Mouse (Mus musculus): ENCODE measurements at regions not wholly inside any gene's neighbourhood (a gene's known extent, or its start where the extent isn't known, plus 50 kb on each side); places are given as distances from the start of the nearest gene placed in this dataset.

GRCm38 (mm10) chr8:57401661-57402060 is 54.1 kb upstream of the Scrg1 start:
- no peak overlapping the region for H3K27ac ChIP-seq (ENCODE audit: low read depth, low read length)
- no peak for TF ChIP-seq CTCF (IDR thresholded peaks at IDR 0.05)
- ATAC-seq (ENCODE audit: low FRiP score) (no peak), DNase-seq (ENCODE audit: low spot score) (no peak)
- 32% methylated on average over 1 of the region's 1 CpGs for WGBS
- no peak overlapping the region for H3K4me2 ChIP-seq (ENCODE audit: low read depth, low read length, poor library complexity, severe bottlenecking)
- no peak overlapping the region for H3K4me3 ChIP-seq (ENCODE audit: low read depth, low read length)
- no peaks in the 10 kb centered on the region for H3K27me3 ChIP-seq (ENCODE audit: insufficient read depth, low read length)
- no peak overlapping the region for H3K9ac ChIP-seq (replicated peaks; ENCODE audit: low read length, poor library complexity, severe bottlenecking)
- no peaks in the 10 kb centered on the region for H3K9me3 ChIP-seq (ENCODE audit: low read length)
- H3K4me1 ChIP-seq (ENCODE audit: insufficient read depth, low read length) = no peaks in the 10 kb centered on the region
- no peaks in the 10 kb centered on the region for H3K36me3 ChIP-seq (ENCODE audit: insufficient read depth, low read length)

- Histone ChIP-seq H3K27ac (ENCODE audit: low read depth, low read length) (no peak overlapping the region), H3K4me3 (ENCODE audit: low read depth, low read length) (no peak overlapping the region), H3K4me1 (ENCODE audit: insufficient read depth, low read length) (no peaks in the 10 kb centered on the region), H3K9ac (replicated peaks; ENCODE audit: low read length, poor library complexity, severe bottlenecking) (no peak overlapping the region), H3K4me2 (ENCODE audit: low read depth, low read length, poor library complexity, severe bottlenecking) (no peak overlapping the region), H3K27me3 (ENCODE audit: insufficient read depth, low read length) (no peaks in the 10 kb centered on the region), H3K9me3 (ENCODE audit: low read length) (no peaks in the 10 kb centered on the region), H3K36me3 (ENCODE audit: insufficient read depth, low read length) (no peaks in the 10 kb centered on the region)
- WGBS = 20% methylated on average over 5 of the region's 5 CpGs
- ATAC-seq (ENCODE audit: low FRiP score) (no peak), DNase-seq (ENCODE audit: low spot score) (no peak)
- no peak for TF ChIP-seq CTCF (IDR thresholded peaks at IDR 0.05)
These were observed 53.5 kb upstream of the Scrg1 start for GRCm38 (mm10) chr8:57402200-57402599.

- TF ChIP-seq CTCF (IDR thresholded peaks at IDR 0.05) = peak; percentile 33
- H3K36me3 ChIP-seq (ENCODE audit: insufficient read depth, low read length) = no peaks in the 10 kb centered on the region
- H3K9ac ChIP-seq (replicated peaks; ENCODE audit: low read length, poor library complexity, severe bottlenecking) = no peak overlapping the region
- H3K27me3 ChIP-seq (ENCODE audit: insufficient read depth, low read length) = no peaks in the 10 kb centered on the region
- no peaks in the 10 kb centered on the region for H3K4me1 ChIP-seq (ENCODE audit: insufficient read depth, low read length)
- WGBS = 85% methylated on average over 11 of the region's 11 CpGs
- no peak overlapping the region for H3K4me2 ChIP-seq (ENCODE audit: low read depth, low read length, poor library complexity, severe bottlenecking)
- no peak for ATAC-seq (ENCODE audit: low FRiP score)
- no peak for DNase-seq (ENCODE audit: low spot score)
- H3K4me3 ChIP-seq (ENCODE audit: low read depth, low read length) = no peak overlapping the region
- H3K27ac ChIP-seq (ENCODE audit: low read depth, low read length) = no peak overlapping the region
- no peaks in the 10 kb centered on the region for H3K9me3 ChIP-seq (ENCODE audit: low read length)
These were observed 52.0 kb upstream of the Scrg1 start for GRCm38 (mm10) chr8:57403640-57404180.

GRCm38 (mm10) chr8:57405277-57405817 is 50.4 kb upstream of the Scrg1 start:
- Histone ChIP-seq H3K36me3 (ENCODE audit: insufficient read depth, low read length) (no peaks in the 10 kb centered on the region), H3K4me1 (ENCODE audit: insufficient read depth, low read length) (no peaks in the 10 kb centered on the region), H3K4me3 (ENCODE audit: low read depth, low read length) (no peak overlapping the region), H3K27ac (ENCODE audit: low read depth, low read length) (no peak overlapping the region), H3K27me3 (ENCODE audit: insufficient read depth, low read length) (no peaks in the 10 kb centered on the region), H3K9ac (replicated peaks; ENCODE audit: low read length, poor library complexity, severe bottlenecking) (no peak overlapping the region), H3K9me3 (ENCODE audit: low read length) (no peaks in the 10 kb centered on the region), H3K4me2 (ENCODE audit: low read depth, low read length, poor library complexity, severe bottlenecking) (no peak overlapping the region)
- WGBS = 27% methylated on average over 11 of the region's 11 CpGs
- TF ChIP-seq CTCF (IDR thresholded peaks at IDR 0.05) = no peak
- DNase-seq (ENCODE audit: low spot score) = no peak
- no peak for ATAC-seq (ENCODE audit: low FRiP score)

Measured in midbrain, postnatal 0 days (tissue).